Mouse (Mus musculus): ENCODE data around the gene Adamts8.
A peak's percentile ranks its signal among the peaks of the same experiment; 100 is the strongest.

The Adamts8 gene

GRCm38 (mm10) chr9:30950592-30950991, 8.2 kb downstream of the Adamts8 start:
- Histone ChIP-seq H3K9me3 (ENCODE audit: low read length) (peaks cover 8% of the 10 kb centered on the region), H3K27me3 (ENCODE audit: insufficient read depth, low read length) (peaks cover 14% of the 10 kb centered on the region), H3K4me1 (replicated peaks; ENCODE audit: low read depth, low read length) (peaks cover 6% of the 10 kb centered on the region), H3K36me3 (ENCODE audit: insufficient read depth, low read length) (no peaks in the 10 kb centered on the region), H3K4me3 (replicated peaks; ENCODE audit: low read length) (no peak overlapping the region)
- TF ChIP-seq CTCF (conservative IDR thresholded peaks at IDR 0.05; ENCODE audit: low read length) (no peak), NANOG (IDR thresholded peaks at IDR 0.05; ENCODE audit: borderline replicate concordance, low read length) (no peak), POU5F1 (IDR thresholded peaks at IDR 0.05; ENCODE audit: borderline replicate concordance, low read length) (no peak)

DNA sequence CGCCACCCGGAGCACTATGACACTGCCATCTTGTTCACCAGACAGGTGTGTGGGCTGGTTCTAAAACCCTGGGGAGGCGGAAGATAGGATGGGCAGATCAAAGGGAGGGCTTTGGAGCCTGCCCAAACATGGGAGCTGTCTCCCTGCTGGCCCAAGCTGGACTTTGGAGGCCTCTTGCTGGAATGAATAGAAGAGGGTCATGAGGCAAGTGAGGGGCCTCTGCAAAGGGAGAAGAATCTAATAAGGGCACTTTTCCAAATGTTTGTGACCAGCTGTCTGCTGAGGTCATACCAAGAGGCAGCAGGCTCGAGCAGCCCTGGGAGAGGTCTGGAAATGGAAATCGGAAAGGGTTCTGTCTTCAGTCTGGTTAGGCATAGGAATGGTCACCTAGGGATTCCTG, 9.1 kb downstream of the Adamts8 start:
- Histone ChIP-seq H3K4me3 (replicated peaks; ENCODE audit: low read length) (no peak overlapping the region), H3K4me1 (replicated peaks; ENCODE audit: low read depth, low read length) (peaks cover 6% of the 10 kb centered on the region), H3K27me3 (ENCODE audit: insufficient read depth, low read length) (peaks cover 6% of the 10 kb centered on the region), H3K36me3 (ENCODE audit: insufficient read depth, low read length) (no peaks in the 10 kb centered on the region), H3K9me3 (ENCODE audit: low read length) (peaks cover 17% of the 10 kb centered on the region)
- TF ChIP-seq POU5F1 (IDR thresholded peaks at IDR 0.05; ENCODE audit: borderline replicate concordance, low read length) (no peak), CTCF (conservative IDR thresholded peaks at IDR 0.05; ENCODE audit: low read length) (no peak), NANOG (IDR thresholded peaks at IDR 0.05; ENCODE audit: borderline replicate concordance, low read length) (no peak)

DNA sequence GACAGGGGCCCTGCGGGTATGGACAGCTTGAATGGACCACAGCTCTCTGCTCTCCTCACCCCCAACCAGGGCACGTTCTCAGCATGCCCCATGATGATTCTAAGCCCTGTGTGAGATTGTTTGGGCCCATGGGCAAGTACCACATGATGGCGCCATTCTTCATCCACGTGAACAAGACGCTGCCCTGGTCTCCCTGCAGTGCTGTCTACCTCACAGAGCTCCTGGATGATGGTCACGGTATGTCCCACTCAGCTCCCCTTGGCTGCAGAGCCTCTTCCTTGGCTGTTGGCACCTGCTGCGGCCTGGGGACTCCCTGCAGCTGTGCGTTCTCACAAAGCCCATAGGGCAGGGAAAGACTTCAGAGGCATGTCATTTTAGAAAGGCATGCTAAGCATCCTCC, 10.9 kb downstream of the Adamts8 start:
- Histone ChIP-seq H3K4me3 (replicated peaks; ENCODE audit: low read length) (no peak overlapping the region), H3K4me1 (replicated peaks; ENCODE audit: low read depth, low read length) (peaks cover 6% of the 10 kb centered on the region), H3K36me3 (ENCODE audit: insufficient read depth, low read length) (no peaks in the 10 kb centered on the region), H3K27me3 (ENCODE audit: insufficient read depth, low read length) (no peaks in the 10 kb centered on the region), H3K9me3 (ENCODE audit: low read length) (peaks cover 22% of the 10 kb centered on the region)
- TF ChIP-seq CTCF (conservative IDR thresholded peaks at IDR 0.05; ENCODE audit: low read length) (peak; percentile 36), NANOG (IDR thresholded peaks at IDR 0.05; ENCODE audit: borderline replicate concordance, low read length) (no peak)

- peaks cover 6% of the 10 kb centered on the region for H3K4me1 ChIP-seq (replicated peaks; ENCODE audit: low read depth, low read length)
Measured at GRCm38 (mm10) chr9:30955246-30955645, 12.9 kb downstream of the Adamts8 start.

GRCm38 (mm10) chr9:30963780-30964179, 21.4 kb downstream of the Adamts8 start:
- peaks cover 22% of the 10 kb centered on the region for H3K4me1 ChIP-seq (replicated peaks; ENCODE audit: low read depth, low read length)
- H3K4me3 ChIP-seq (replicated peaks; ENCODE audit: low read length), result no peak overlapping the region
- no peak for TF ChIP-seq POU5F1 (IDR thresholded peaks at IDR 0.05; ENCODE audit: borderline replicate concordance, low read length)
- TF ChIP-seq CTCF (conservative IDR thresholded peaks at IDR 0.05; ENCODE audit: low read length), result no peak
- no peak for TF ChIP-seq NANOG (IDR thresholded peaks at IDR 0.05; ENCODE audit: borderline replicate concordance, low read length)

More at GRCm38 (mm10) chr9:30955246-30955645, 12.9 kb downstream of the Adamts8 start:
- TF ChIP-seq CTCF (conservative IDR thresholded peaks at IDR 0.05; ENCODE audit: low read length), result no peak
- TF ChIP-seq POU5F1 (IDR thresholded peaks at IDR 0.05; ENCODE audit: borderline replicate concordance, low read length), result no peak
- TF ChIP-seq NANOG (IDR thresholded peaks at IDR 0.05; ENCODE audit: borderline replicate concordance, low read length), result no peak
- H3K9me3 ChIP-seq (ENCODE audit: low read length), result peaks cover 22% of the 10 kb centered on the region
- no peaks in the 10 kb centered on the region for H3K27me3 ChIP-seq (ENCODE audit: insufficient read depth, low read length)
- no peak overlapping the region for H3K4me3 ChIP-seq (replicated peaks; ENCODE audit: low read length)
- no peaks in the 10 kb centered on the region for H3K36me3 ChIP-seq (ENCODE audit: insufficient read depth, low read length)

GRCm38 (mm10) chr9:30964685-30965084, 22.3 kb downstream of the Adamts8 start:
- H3K36me3 ChIP-seq (ENCODE audit: insufficient read depth, low read length), result no peaks in the 10 kb centered on the region
- H3K4me1 ChIP-seq (replicated peaks; ENCODE audit: low read depth, low read length), result peaks cover 30% of the 10 kb centered on the region
- no peak overlapping the region for H3K4me3 ChIP-seq (replicated peaks; ENCODE audit: low read length)
- TF ChIP-seq POU5F1 (IDR thresholded peaks at IDR 0.05; ENCODE audit: borderline replicate concordance, low read length) (no peak), NANOG (IDR thresholded peaks at IDR 0.05; ENCODE audit: borderline replicate concordance, low read length) (no peak), CTCF (conservative IDR thresholded peaks at IDR 0.05; ENCODE audit: low read length) (no peak)
- 0 out of 2 replicates have a peak, but pooled peaks cover 6% of the 10 kb centered on the region for H3K27me3 ChIP-seq (ENCODE audit: insufficient read depth, low read length)
- H3K9me3 ChIP-seq (ENCODE audit: low read length), result no peaks in the 10 kb centered on the region

More at GRCm38 (mm10) chr9:30963780-30964179, 21.4 kb downstream of the Adamts8 start:
- no peaks in the 10 kb centered on the region for H3K9me3 ChIP-seq (ENCODE audit: low read length)
- H3K27me3 ChIP-seq (ENCODE audit: insufficient read depth, low read length), result 0 out of 2 replicates have a peak, but pooled peaks cover 6% of the 10 kb centered on the region
- no peaks in the 10 kb centered on the region for H3K36me3 ChIP-seq (ENCODE audit: insufficient read depth, low read length)

- Histone ChIP-seq H3K9me3 (ENCODE audit: low read length) (no peaks in the 10 kb centered on the region), H3K27me3 (ENCODE audit: insufficient read depth, low read length) (0 out of 2 replicates have a peak, but pooled peaks cover 6% of the 10 kb centered on the region), H3K4me3 (replicated peaks; ENCODE audit: low read length) (no peak overlapping the region), H3K4me1 (replicated peaks; ENCODE audit: low read depth, low read length) (peaks cover 38% of the 10 kb centered on the region), H3K36me3 (ENCODE audit: insufficient read depth, low read length) (no peaks in the 10 kb centered on the region)
- TF ChIP-seq CTCF (conservative IDR thresholded peaks at IDR 0.05; ENCODE audit: low read length) (no peak), POU5F1 (IDR thresholded peaks at IDR 0.05; ENCODE audit: borderline replicate concordance, low read length) (no peak), NANOG (IDR thresholded peaks at IDR 0.05; ENCODE audit: borderline replicate concordance, low read length) (no peak)
Measured at GRCm38 (mm10) chr9:30966881-30967280, 24.5 kb downstream of the Adamts8 start.

DNA sequence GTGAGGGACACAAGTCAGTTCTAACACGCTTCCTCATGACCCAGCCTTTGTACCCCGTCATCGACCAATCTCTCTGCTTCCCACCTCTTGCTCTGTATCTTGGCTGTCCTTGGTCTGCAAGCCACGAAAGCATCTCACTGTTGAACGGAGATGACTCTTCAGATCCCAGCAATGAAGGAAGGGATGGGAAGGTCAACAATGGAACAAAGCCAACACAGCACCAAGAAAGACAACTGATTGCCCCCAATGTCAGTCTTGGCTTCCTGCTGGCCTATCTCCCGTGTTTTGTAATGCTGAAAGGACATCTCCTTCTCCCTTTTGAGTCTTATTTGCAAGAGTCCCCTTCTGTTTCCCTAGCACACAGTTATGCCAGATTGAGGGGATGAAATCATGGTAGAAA, 25.8 kb downstream of the Adamts8 start:
- Histone ChIP-seq H3K27me3 (ENCODE audit: insufficient read depth, low read length) (0 out of 2 replicates have a peak, but pooled peaks cover 6% of the 10 kb centered on the region), H3K4me3 (replicated peaks; ENCODE audit: low read length) (no peak overlapping the region), H3K4me1 (replicated peaks; ENCODE audit: low read depth, low read length) (peaks cover 42% of the 10 kb centered on the region), H3K36me3 (ENCODE audit: insufficient read depth, low read length) (no peaks in the 10 kb centered on the region), H3K9me3 (ENCODE audit: low read length) (no peaks in the 10 kb centered on the region)
- TF ChIP-seq NANOG (IDR thresholded peaks at IDR 0.05; ENCODE audit: borderline replicate concordance, low read length) (peak; percentile 79), CTCF (conservative IDR thresholded peaks at IDR 0.05; ENCODE audit: low read length) (no peak)

- H3K27me3 ChIP-seq (ENCODE audit: insufficient read depth, low read length), result 0 out of 2 replicates have a peak, but pooled peaks cover 6% of the 10 kb centered on the region
- no peaks in the 10 kb centered on the region for H3K9me3 ChIP-seq (ENCODE audit: low read length)
- H3K36me3 ChIP-seq (ENCODE audit: insufficient read depth, low read length), result no peaks in the 10 kb centered on the region
- H3K4me3 ChIP-seq (replicated peaks; ENCODE audit: low read length), result no peak overlapping the region
- TF ChIP-seq POU5F1 (IDR thresholded peaks at IDR 0.05; ENCODE audit: borderline replicate concordance, low read length), result no peak
- no peak for TF ChIP-seq NANOG (IDR thresholded peaks at IDR 0.05; ENCODE audit: borderline replicate concordance, low read length)
- TF ChIP-seq CTCF (conservative IDR thresholded peaks at IDR 0.05; ENCODE audit: low read length), result no peak
- peaks cover 42% of the 10 kb centered on the region for H3K4me1 ChIP-seq (replicated peaks; ENCODE audit: low read depth, low read length)
Measured at GRCm38 (mm10) chr9:30970001-30970400, 27.6 kb downstream of the Adamts8 start.
